Mouse (Mus musculus) limb, embryonic 10.5 days (tissue): ENCODE data around the gene Tob1. TPM values are rescaled to one million over a fixed set of nuclear protein-coding genes. Genes with fewer than 3 reads are reported as not detected.

Experiments used
- DNase-seq: peaks from one replicate; pipeline ENCODE4 v3.0.0-alpha.2; 2017; ENCODE audit warnings: low spot score
- H3K27ac ChIP-seq: fragments of 300-500 bp; sonication (generic); 2 replicates; pipeline ENCODE4 v1.5.1; 2016; ENCODE audit warnings: mild to moderate bottlenecking
- H3K27me3 ChIP-seq: fragments of 300-500 bp; sonication (generic); 2 replicates; pipeline ENCODE4 v1.6.1; 2016; ENCODE audit warnings: low read depth, mild to moderate bottlenecking; ENCODE audit not compliant: poor library complexity, severe bottlenecking
- H3K36me3 ChIP-seq: fragments of 300-500 bp; sonication (generic); 2 replicates; pipeline ENCODE4 v1.6.1; 2016; ENCODE audit warnings: mild to moderate bottlenecking, moderate library complexity
- H3K4me1 ChIP-seq: fragments of 300-500 bp; sonication (generic); 2 replicates; pipeline ENCODE4 v1.6.1; 2016
- H3K4me3 ChIP-seq: fragments of 300-500 bp; sonication (generic); 2 replicates; pipeline ENCODE4 v1.5.1; 2016; ENCODE audit warnings: mild to moderate bottlenecking, moderate library complexity
- H3K9me3 ChIP-seq: fragments of 300-500 bp; sonication (generic); replicated peaks from 2 replicates; pipeline ENCODE4 v1.6.1; 2016; ENCODE audit warnings: mild to moderate bottlenecking
- WGBS: fragments of 180-500 bp; shearing (Covaris S2); methylation state at CpG from one replicate; pipeline ENCODE4 v1.1.7; 2016; 5-methylcytosine and 5-hydroxymethylcytosine counted together
- polyA plus RNA-seq: library from polyadenylated mRNA; unstranded; fragments of >200 nt; fragmentation: Nextera tagmentation; extraction: Ambion mirVana; gene quantifications from 2 replicates; pipeline ENCODE4 v1.2.1, GENCODE M21; 2016

Gene Tob1
- polyA plus RNA-seq, 1 experiment from 2014 or later = 22.5 TPM

DNA sequence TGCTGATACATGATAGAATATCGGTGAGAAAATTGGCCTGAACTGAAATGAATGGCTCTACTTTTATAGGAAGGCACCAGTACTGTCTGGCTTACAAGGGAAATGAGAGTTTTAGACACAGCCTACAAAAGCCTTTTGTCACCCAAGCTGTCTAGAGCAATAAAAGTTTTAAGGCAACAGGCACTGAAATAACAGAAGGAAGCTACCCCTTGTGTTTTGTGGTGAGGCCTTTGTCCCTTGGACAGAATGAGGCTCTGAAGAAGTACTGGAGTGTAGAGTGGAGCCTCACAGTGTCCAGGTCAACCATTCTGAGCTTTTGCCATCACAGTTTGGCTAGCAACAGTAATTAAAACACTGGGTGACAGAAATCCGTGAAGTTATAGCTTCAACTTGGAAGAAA lies 5.0 kb downstream of the Tob1 start:
- Histone ChIP-seq H3K9me3 (no peaks in the 10 kb centered on the region), H3K36me3 (peaks cover 22% of the 10 kb centered on the region), H3K27ac (no peak overlapping the region), H3K4me1 (peaks cover 29% of the 10 kb centered on the region), H3K4me3 (no peak overlapping the region), H3K27me3 (no peaks in the 10 kb centered on the region)
- DNase-seq = no peak
- 79% methylated on average over 2 of the region's 2 CpGs for WGBS

DNA sequence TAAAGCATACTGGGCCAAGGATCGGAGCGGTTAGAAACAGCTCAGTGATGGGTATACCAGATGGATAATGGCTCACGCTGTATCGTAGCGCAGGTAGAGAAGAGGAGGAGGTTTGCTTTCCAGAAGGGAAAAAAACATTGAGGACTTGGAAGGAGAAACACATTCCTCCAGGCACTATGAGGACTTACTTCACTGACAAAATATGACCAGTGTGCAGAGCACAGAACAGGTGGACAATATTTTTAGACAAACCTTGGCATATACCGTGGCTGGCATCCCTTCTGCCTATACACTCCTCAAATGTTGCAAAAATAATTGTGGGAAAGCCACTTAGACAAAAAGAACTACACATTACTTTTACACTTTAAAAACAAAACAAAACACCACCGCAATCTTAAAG lies 10.0 kb downstream of the Tob1 start:
- Histone ChIP-seq H3K4me3 (no peak overlapping the region), H3K9me3 (no peaks in the 10 kb centered on the region), H3K27me3 (no peaks in the 10 kb centered on the region), H3K27ac (no peak overlapping the region), H3K36me3 (no peaks in the 10 kb centered on the region), H3K4me1 (peaks cover 9% of the 10 kb centered on the region)
- no peak for DNase-seq
- WGBS = 91% methylated on average over 7 of the region's 7 CpGs

DNA sequence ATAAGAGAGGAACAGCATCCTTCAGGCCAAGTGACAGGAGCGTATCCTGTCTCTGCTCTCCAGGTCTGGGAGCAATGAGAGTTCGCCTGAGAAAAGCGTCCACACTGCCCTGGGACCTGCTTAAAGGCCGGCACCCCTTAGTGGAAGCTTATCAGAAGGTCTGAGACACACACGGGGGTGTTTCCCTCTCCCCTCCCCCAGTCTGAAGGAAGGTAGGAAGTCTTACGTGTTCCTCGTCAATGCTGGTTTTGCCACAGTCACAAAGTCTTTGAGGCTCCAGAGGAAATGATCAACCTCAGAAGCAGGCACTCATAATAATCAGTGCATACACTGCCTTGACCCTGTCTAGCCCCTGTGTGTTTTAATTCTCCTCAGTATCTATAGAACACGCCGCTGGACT lies 12.3 kb downstream of the Tob1 start:
- Histone ChIP-seq H3K36me3 (no peaks in the 10 kb centered on the region), H3K27ac (no peak overlapping the region), H3K4me3 (no peak overlapping the region), H3K9me3 (no peaks in the 10 kb centered on the region), H3K27me3 (no peaks in the 10 kb centered on the region), H3K4me1 (peaks cover 18% of the 10 kb centered on the region)
- WGBS = 83% methylated on average over 9 of the region's 9 CpGs
- no peak for DNase-seq

DNA sequence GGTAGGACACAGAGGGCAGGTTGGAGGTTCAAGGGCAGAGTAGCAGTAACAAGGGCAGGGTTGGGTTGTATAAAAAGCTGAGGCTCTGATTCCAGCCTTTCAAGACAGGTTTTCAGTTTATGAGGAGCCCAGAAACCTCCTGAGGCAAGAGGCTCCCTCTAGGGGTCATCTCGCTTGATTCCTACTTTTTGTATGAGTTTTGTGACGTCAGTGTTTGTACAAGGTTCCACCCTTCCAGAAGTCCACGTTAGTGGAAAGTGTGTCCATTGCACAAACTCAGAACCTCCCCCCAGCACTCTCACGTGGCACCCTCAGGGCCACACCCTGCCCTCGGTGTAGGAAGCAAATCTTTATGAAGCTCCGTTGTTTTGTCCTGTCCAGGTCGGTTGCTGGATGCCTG lies 14.7 kb downstream of the Tob1 start:
- DNase-seq = no peak

DNA sequence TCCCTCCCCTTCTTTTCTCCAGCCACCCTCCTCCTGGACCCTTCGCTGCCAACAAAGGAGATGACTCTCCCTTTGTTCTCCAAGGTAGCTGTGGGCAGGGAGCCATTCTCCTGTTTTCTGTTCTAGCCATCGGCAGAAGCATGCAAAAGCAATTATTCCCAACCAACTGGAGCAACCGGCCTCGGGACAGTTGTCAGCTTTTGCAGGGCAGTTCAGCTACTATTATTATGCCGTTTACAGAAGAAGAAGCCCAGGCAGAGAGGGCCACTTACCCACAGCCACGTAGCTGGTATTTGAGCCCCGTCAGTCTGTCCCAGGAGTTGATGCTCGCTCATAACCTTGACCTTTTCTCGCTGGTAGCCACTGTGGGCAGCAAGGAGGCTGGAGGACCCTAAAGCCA lies 17.2 kb downstream of the Tob1 start:
- no peak for DNase-seq
- Histone ChIP-seq H3K27me3 (no peaks in the 10 kb centered on the region), H3K4me1 (peaks cover 27% of the 10 kb centered on the region), H3K9me3 (no peaks in the 10 kb centered on the region), H3K4me3 (no peak overlapping the region), H3K27ac (peak overlapping the region; percentile 7; the same call in 1 of the 2 replicates), H3K36me3 (no peaks in the 10 kb centered on the region)
- 54% methylated on average over 9 of the region's 9 CpGs for WGBS

More for the DNA sequence above, 14.7 kb downstream of the Tob1 start:
- 48% methylated on average over 7 of the region's 7 CpGs for WGBS
- Histone ChIP-seq H3K27ac (no peak overlapping the region), H3K4me3 (no peak overlapping the region), H3K9me3 (no peaks in the 10 kb centered on the region), H3K4me1 (peaks cover 22% of the 10 kb centered on the region), H3K27me3 (no peaks in the 10 kb centered on the region), H3K36me3 (no peaks in the 10 kb centered on the region)

DNA sequence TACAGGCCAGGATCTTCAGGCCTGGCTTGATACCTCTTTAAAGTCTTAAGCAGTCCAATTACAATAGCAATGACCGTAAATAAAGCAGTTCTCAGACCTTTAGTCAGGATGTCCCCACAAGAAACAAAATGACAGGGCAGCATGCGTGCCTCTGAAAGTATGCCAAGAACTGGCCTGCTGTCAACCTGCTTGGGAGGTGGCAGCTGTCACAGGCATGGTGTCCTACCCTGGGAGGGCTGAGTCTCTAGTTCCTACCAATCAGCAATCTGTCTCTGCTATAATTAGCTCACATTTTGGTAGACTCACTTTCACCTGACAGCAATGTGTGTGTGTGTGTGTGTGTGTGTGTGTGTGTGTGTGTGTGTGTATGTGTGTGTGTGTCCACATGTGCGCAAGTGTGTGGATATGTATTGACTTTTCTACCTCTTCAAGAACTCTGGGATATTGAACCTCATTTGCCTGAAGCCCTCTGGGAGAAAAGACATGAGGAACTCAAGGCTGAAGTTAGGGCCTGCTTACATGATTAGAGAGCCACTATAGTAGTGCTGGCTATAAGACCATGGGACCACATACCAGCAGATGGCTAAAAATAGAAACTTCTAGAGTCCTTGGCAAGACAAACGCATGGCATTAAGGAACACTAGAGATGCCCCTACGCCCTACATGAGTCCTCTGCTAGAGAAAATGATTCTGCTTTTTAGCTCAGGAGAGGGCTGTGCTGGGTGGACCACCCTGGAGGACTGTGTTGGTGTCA lies 18.1 kb downstream of the Tob1 start:
- Histone ChIP-seq H3K4me3 (no peak overlapping the region), H3K4me1 (peaks cover 32% of the 10 kb centered on the region), H3K36me3 (no peaks in the 10 kb centered on the region), H3K27me3 (no peaks in the 10 kb centered on the region), H3K27ac (no peak overlapping the region), H3K9me3 (no peaks in the 10 kb centered on the region)
- DNase-seq = no peak
- WGBS = 94% methylated on average over 5 of the region's 5 CpGs

DNA sequence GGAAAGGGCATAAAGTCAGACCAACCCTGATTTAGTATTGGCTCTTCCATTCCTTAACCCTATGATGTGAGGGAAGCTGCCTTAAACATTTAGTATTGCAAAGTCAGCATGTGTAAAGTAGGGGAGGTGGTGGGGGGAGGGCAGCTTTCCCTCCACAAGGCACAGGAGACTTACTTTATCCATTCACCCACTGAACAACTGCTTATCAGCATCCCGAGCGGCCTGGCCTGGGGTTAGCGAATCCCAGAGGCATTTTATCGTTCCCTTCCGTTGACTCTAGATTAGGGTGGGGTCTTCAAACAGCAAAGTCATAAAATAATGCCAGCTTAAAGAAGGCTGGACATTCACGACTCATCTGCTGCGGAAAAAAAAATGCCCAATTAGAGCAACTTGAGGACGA lies 19.0 kb downstream of the Tob1 start:
- H3K36me3 ChIP-seq = no peaks in the 10 kb centered on the region
- H3K27ac ChIP-seq = no peak overlapping the region
- 75% methylated on average over 8 of the region's 8 CpGs for WGBS
- H3K27me3 ChIP-seq = no peaks in the 10 kb centered on the region
- H3K4me3 ChIP-seq = no peak overlapping the region
- DNase-seq = no peak
- H3K9me3 ChIP-seq = no peaks in the 10 kb centered on the region
- H3K4me1 ChIP-seq = peaks cover 32% of the 10 kb centered on the region

DNA sequence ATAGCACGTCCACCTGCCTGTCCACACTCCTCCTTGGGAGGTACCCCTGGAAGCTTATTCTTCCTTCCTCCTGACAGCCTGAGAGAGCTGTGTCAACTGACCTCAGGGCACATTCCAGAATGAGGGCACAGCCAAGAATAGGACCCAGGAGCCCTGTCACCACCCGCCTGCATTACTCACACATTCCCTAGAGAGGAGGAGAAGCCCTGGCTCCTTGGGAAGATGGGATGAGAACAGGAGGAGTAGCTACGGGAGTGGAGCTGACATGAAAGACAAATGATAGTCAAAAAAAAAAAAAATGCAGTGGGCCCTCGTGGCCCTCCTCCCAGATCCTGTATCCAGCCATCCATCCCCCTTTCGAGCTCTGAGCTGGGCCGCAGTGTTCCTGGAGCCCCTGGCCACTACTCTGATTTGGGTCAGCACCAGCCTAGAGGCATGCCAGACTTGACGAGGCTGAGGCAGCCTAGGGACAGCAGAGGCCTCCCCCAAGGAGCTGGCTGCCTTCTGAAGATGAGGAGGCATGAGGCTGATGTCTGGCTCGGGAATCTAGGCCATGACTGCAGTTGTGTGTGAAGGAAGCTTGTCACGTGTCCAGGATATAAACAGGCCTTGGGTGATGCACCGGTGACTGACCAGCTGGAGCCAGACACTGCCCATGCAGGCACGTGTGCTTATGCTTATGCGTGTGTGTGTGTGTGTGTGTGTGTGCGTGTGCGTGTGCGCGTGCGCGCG lies 20.7 kb downstream of the Tob1 start:
- Histone ChIP-seq H3K27me3 (no peaks in the 10 kb centered on the region), H3K4me3 (no peak overlapping the region), H3K27ac (0 out of 2 replicates have a peak overlapping the region, but pooled peaks have one; percentile 16), H3K36me3 (no peaks in the 10 kb centered on the region), H3K9me3 (no peaks in the 10 kb centered on the region), H3K4me1 (peaks cover 33% of the 10 kb centered on the region)
- no peak for DNase-seq
- WGBS = 76% methylated on average over 19 of the region's 19 CpGs

DNA sequence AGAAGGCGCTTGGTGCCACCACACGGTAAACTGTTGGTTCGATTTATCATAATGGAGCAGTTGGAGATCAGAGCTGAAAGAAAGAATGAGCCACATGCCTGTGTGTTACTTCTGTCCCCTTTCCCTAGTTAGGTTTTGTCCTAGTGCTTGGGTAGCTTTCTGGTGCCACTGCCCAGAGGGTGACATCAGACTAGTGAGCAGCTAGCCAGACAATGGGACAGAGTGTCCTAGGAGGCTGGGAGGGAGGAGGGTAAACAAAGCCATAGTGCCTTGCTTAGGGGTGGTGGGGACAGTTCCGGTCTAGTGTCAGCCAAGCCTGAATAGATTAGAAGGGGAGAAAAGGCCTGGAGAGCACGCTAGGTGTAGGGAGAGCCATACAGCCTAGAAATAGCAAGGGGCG lies 22.2 kb downstream of the Tob1 start:
- H3K4me3 ChIP-seq = no peak overlapping the region
- H3K27ac ChIP-seq = peak overlapping the region; percentile 8; the same call in 1 of the 2 replicates
- 80% methylated on average over 6 of the region's 6 CpGs for WGBS
- no peaks in the 10 kb centered on the region for H3K27me3 ChIP-seq
- H3K4me1 ChIP-seq = peaks cover 24% of the 10 kb centered on the region
- peaks cover 3% of the 10 kb centered on the region; the same call in 1 of the 2 replicates for H3K36me3 ChIP-seq
- DNase-seq = no peak
- H3K9me3 ChIP-seq = no peaks in the 10 kb centered on the region

DNA sequence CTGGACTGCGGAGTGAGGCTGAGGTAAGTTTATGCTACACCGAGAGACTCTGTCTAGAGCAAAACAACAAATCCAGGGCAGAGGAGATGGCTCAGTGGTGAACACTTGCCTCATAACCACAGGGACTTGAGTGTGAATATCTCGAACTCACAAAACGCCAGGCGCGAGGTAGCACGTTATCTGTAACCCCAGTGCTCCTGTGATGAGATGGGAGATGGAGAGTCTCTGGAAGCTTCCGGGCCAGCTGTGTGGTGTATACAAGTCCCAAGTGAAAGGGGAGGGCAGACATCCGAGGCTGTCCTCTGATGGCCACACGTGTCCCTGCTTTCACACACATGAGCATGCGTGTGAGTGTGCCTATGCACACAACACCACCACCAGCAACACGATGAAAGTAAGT lies 23.1 kb downstream of the Tob1 start:
- Histone ChIP-seq H3K4me1 (peaks cover 21% of the 10 kb centered on the region), H3K36me3 (peaks cover 3% of the 10 kb centered on the region; the same call in 1 of the 2 replicates), H3K27me3 (no peaks in the 10 kb centered on the region), H3K4me3 (no peak overlapping the region), H3K9me3 (no peaks in the 10 kb centered on the region), H3K27ac (no peak overlapping the region)
- DNase-seq = no peak
- 90% methylated on average over 12 of the region's 12 CpGs for WGBS

DNA sequence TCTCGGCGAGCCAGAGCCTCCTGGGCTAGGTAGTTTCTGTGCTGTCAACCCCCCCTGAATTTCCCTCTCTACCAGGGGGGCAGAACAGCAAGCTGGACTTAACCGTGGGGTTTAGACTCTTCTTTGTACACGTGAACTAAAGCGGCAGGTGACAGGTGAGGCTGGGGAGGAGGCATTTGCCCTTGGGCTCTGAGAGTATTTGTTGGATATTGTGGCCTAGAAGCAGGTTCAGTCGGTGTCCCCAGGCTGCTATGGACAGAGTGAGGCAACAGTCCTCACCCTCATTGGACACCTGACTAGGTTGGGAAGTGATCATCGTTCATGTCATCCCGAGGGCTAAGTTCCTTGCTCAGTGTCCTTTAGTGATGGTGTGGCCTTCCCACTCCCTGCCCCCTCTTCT lies 23.6 kb downstream of the Tob1 start:
- 88% methylated on average over 8 of the region's 8 CpGs for WGBS
- H3K27ac ChIP-seq = no peak overlapping the region

DNA sequence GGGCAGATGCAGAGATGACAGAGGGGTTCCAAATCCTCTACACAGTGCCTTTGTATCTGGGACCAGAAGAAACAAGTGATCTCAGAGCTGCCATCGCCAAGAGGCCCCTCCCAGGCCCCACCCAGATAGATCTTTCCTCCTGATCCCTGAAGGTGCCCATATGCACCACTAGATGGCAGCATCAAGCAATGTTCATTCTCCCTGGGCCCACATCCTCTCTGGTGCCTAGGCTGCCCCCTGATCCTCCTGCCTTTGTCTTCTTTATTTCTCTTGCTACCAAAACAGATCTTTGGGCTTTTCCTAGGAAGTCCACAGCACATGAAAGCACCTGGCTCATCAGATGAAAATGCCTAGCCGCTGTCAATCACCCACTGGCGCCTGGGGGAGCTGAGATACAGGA lies 24.8 kb downstream of the Tob1 start:
- H3K4me1 ChIP-seq = peaks cover 29% of the 10 kb centered on the region
- WGBS = 16% methylated on average over 3 of the region's 3 CpGs
- H3K36me3 ChIP-seq = peaks cover 3% of the 10 kb centered on the region; the same call in 1 of the 2 replicates
- H3K4me3 ChIP-seq = no peak overlapping the region
- H3K27me3 ChIP-seq = peaks cover 9% of the 10 kb centered on the region; the same call in 1 of the 2 replicates
- no peaks in the 10 kb centered on the region for H3K9me3 ChIP-seq
- peak; percentile 76 for DNase-seq
- peak overlapping the region; percentile 77 for H3K27ac ChIP-seq

More for the DNA sequence above, 23.6 kb downstream of the Tob1 start:
- no peak overlapping the region for H3K4me3 ChIP-seq
- no peak for DNase-seq
- H3K27me3 ChIP-seq = peaks cover 1% of the 10 kb centered on the region; the same call in 1 of the 2 replicates
- H3K4me1 ChIP-seq = peaks cover 26% of the 10 kb centered on the region
- no peaks in the 10 kb centered on the region for H3K9me3 ChIP-seq
- H3K36me3 ChIP-seq = peaks cover 3% of the 10 kb centered on the region; the same call in 1 of the 2 replicates

DNA sequence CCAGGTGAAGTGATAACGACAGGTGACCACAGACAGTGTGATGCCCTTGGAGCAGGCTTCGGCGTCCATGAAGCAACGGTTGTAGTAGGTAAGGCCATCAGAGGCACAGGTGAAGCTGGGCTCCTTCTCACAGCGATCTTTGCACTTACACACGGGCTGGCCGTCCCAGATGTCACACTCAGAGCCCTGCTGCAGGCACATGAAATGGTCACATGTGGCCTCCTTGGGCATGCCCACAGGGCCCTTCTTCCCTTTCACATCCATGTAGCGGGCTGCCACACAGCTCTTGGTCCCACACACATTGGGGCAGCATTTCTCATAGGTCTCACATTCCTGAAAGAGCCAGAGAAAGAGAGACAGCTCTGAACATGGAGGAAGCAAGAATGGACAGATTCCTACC lies 27.5 kb downstream of the Tob1 start:
- Histone ChIP-seq H3K36me3 (peaks cover 3% of the 10 kb centered on the region; the same call in 1 of the 2 replicates), H3K9me3 (no peaks in the 10 kb centered on the region), H3K27me3 (peaks cover 28% of the 10 kb centered on the region), H3K27ac (no peak overlapping the region), H3K4me1 (peaks cover 44% of the 10 kb centered on the region), H3K4me3 (no peak overlapping the region)
- WGBS = 94% methylated on average over 8 of the region's 8 CpGs
- no peak for DNase-seq
